In the genomic region with DNA sequence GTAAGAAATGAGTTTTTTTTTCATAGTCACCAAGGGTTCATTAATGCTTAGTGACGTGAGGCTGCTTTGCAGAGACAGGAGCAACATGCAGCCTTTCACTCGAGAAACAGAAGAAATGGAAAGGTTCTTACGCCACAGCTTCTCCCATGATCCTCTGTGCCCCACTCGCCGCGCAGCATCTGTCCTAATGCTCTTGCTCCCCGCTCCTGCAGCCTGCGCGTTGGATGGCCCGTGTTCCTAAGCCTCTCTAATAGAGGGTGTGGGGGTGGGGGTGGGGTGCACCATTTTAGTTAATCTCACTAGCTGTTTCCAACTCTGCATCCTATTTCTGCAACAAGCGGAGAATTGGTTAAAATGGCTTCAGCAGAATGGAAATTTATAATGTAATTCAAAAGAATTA, we compare ENCODE assay signal across 10 mouse cellular contexts. TPM values are rescaled to one million over a fixed set of nuclear protein-coding genes. Genes with fewer than 3 reads are reported as not detected.
DNase-seq lines count a peak whose midpoint lies in the region; ATAC-seq lines count a peak whose summit lies in the region.
"Had no signal": no experiment of that assay in that cellular context is flagged by ENCODE, and none has a peak within 500 bp of the region (broad histone marks: within the 10 kb centered on the region; RNA-seq: fewer than 3 reads in every experiment).

No protein-coding gene starts in this region.

- no peak overlapping the region for H3K9ac ChIP-seq in heart, embryonic 12.5 days
- H3K9ac ChIP-seq in midbrain, embryonic 12.5 days (replicated peaks) = no peak overlapping the region
- no peak overlapping the region for H3K9ac ChIP-seq in hindbrain, embryonic 16.5 days (ENCODE audit: low read depth, low read length)
- 0 out of 2 replicates have a peak overlapping the region, but pooled peaks have one; percentile 8 for H3K9ac ChIP-seq in stomach, embryonic 16.5 days (ENCODE audit: low read length)

- no peak for ATAC-seq in heart, embryonic 12.5 days (ENCODE audit: insufficient number of reproducible peaks, low FRiP score)
- no peak for ATAC-seq in midbrain, embryonic 12.5 days (ENCODE audit: low FRiP score, low read depth)
- peak; percentile 81; the same call in 1 of the 2 replicates for ATAC-seq in hindbrain, embryonic 16.5 days
- ATAC-seq in stomach, embryonic 16.5 days (ENCODE audit: insufficient read depth, low FRiP score) = no peak
- ATAC-seq: activated CD4-positive, CD25-positive, alpha-beta regulatory T cell, adult 4 months had no signal

- no peak overlapping the region for H3K4me3 ChIP-seq in heart, embryonic 12.5 days
- H3K4me3 ChIP-seq in midbrain, embryonic 12.5 days = no peak overlapping the region
- no peak overlapping the region for H3K4me3 ChIP-seq in midbrain, embryonic 10.5 days
- H3K4me3 ChIP-seq in hindbrain, embryonic 16.5 days (ENCODE audit: low read length) = no peak overlapping the region
- H3K4me3 ChIP-seq in stomach, embryonic 16.5 days (replicated peaks; ENCODE audit: low read length) = no peak overlapping the region

- H3K27ac ChIP-seq in heart, embryonic 12.5 days (ENCODE audit: poor library complexity, severe bottlenecking) = peak overlapping the region; percentile 68
- H3K27ac ChIP-seq in midbrain, embryonic 12.5 days (replicated peaks) = peak overlapping the region; percentile 52; the same call in 1 of the 2 replicates
- no peak overlapping the region for H3K27ac ChIP-seq in midbrain, embryonic 10.5 days (replicated peaks)
- peak overlapping the region; percentile 37 for H3K27ac ChIP-seq in hindbrain, embryonic 16.5 days (ENCODE audit: low read depth, low read length)
- peak overlapping the region; percentile 26; the same call in 1 of the 2 replicates for H3K27ac ChIP-seq in stomach, embryonic 16.5 days (ENCODE audit: low read length)

- WGBS in heart, embryonic 12.5 days = 75% methylated on average over 11 of the region's 11 CpGs
- WGBS in midbrain, embryonic 12.5 days = 76% methylated on average over 11 of the region's 11 CpGs
- WGBS in midbrain, embryonic 10.5 days = 91% methylated on average over 11 of the region's 11 CpGs
- WGBS in hindbrain, embryonic 16.5 days = 78% methylated on average over 11 of the region's 11 CpGs
- 73% methylated on average over 11 of the region's 11 CpGs for WGBS in stomach, embryonic 16.5 days

- DNase-seq in heart, adult 18-20 months = no peak
- DNase-seq in midbrain, embryonic 10.5 days (ENCODE audit: low spot score) = no peak
- no peak for DNase-seq in thymus, postnatal 10 days (ENCODE audit: low spot score in 2 of 2)
- DNase-seq in cerebellum, postnatal 36 days = no peak
- DNase-seq: cerebellum, adult 11 months had no signal

- no peak overlapping the region for H3K4me2 ChIP-seq in heart, embryonic 12.5 days
- H3K4me2 ChIP-seq in midbrain, embryonic 12.5 days (replicated peaks) = no peak overlapping the region
- no peak overlapping the region for H3K4me2 ChIP-seq in hindbrain, embryonic 16.5 days (ENCODE audit: low read length)
- H3K4me2 ChIP-seq in stomach, embryonic 16.5 days (ENCODE audit: low read depth, low read length) = no peak overlapping the region

- no peaks in the 10 kb centered on the region for H3K27me3 ChIP-seq in heart, embryonic 12.5 days (replicated peaks)
- no peaks in the 10 kb centered on the region for H3K27me3 ChIP-seq in midbrain, embryonic 12.5 days
- no peaks in the 10 kb centered on the region for H3K27me3 ChIP-seq in midbrain, embryonic 10.5 days (ENCODE audit: low read depth, poor library complexity, severe bottlenecking)
- no peaks in the 10 kb centered on the region for H3K27me3 ChIP-seq in hindbrain, embryonic 16.5 days (replicated peaks; ENCODE audit: control insufficient read depth, insufficient read depth, low read length)
- H3K27me3 ChIP-seq in stomach, embryonic 16.5 days (ENCODE audit: control insufficient read depth, insufficient read depth, low read length) = no peaks in the 10 kb centered on the region

- H3K4me1 ChIP-seq in heart, embryonic 12.5 days (replicated peaks) = peaks cover 13% of the 10 kb centered on the region
- H3K4me1 ChIP-seq in midbrain, embryonic 12.5 days = no peaks in the 10 kb centered on the region
- H3K4me1 ChIP-seq in midbrain, embryonic 10.5 days = no peaks in the 10 kb centered on the region
- H3K4me1 ChIP-seq in hindbrain, embryonic 16.5 days (ENCODE audit: control insufficient read depth, insufficient read depth, low read depth, low read length) = no peaks in the 10 kb centered on the region
- H3K4me1 ChIP-seq in stomach, embryonic 16.5 days (ENCODE audit: control insufficient read depth, insufficient read depth, low read length) = peaks cover 2% of the 10 kb centered on the region; the same call in 1 of the 2 replicates

- H3K36me3 ChIP-seq in heart, embryonic 12.5 days = no peaks in the 10 kb centered on the region
- no peaks in the 10 kb centered on the region for H3K36me3 ChIP-seq in midbrain, embryonic 12.5 days
- H3K36me3 ChIP-seq in midbrain, embryonic 10.5 days = no peaks in the 10 kb centered on the region
- no peaks in the 10 kb centered on the region for H3K36me3 ChIP-seq in hindbrain, embryonic 16.5 days (ENCODE audit: control insufficient read depth, insufficient read depth, low read length)
- H3K36me3 ChIP-seq in stomach, embryonic 16.5 days (ENCODE audit: control insufficient read depth, insufficient read depth, low read length) = no peaks in the 10 kb centered on the region

- no peaks in the 10 kb centered on the region for H3K9me3 ChIP-seq in heart, embryonic 12.5 days (replicated peaks)
- no peaks in the 10 kb centered on the region for H3K9me3 ChIP-seq in midbrain, embryonic 12.5 days
- no peaks in the 10 kb centered on the region for H3K9me3 ChIP-seq in midbrain, embryonic 10.5 days (replicated peaks)
- no peaks in the 10 kb centered on the region for H3K9me3 ChIP-seq in hindbrain, embryonic 16.5 days (ENCODE audit: control insufficient read depth, low read length)
- H3K9me3 ChIP-seq in stomach, embryonic 16.5 days (replicated peaks; ENCODE audit: control insufficient read depth, low read length) = no peaks in the 10 kb centered on the region

RNA-seq across cellular contexts. Expression of a gene that starts 40.0 kb away (rescaled TPM):
- 298 and 308 TPM in 2 replicates for polyA plus RNA-seq in heart, embryonic 12.5 days (2016; fragmentation: Nextera tagmentation; extraction: Ambion mirVana)
- total RNA-seq in heart, adult 18-20 months (2021) = 100 to 1,000 TPM; 171 to 180 TPM
- polyA plus RNA-seq in midbrain, embryonic 12.5 days (2016; fragmentation: Nextera tagmentation; extraction: Ambion mirVana) = 426 and 434 TPM in 2 replicates
- polyA plus RNA-seq in midbrain, embryonic 10.5 days (2016; fragmentation: Nextera tagmentation; extraction: Ambion mirVana) = 496 and 514 TPM in 2 replicates
- 383 and 402 TPM in 2 replicates for polyA plus RNA-seq in hindbrain, embryonic 16.5 days (2015; fragmentation: Nextera tagmentation; extraction: Ambion mirVana)
- polyA plus RNA-seq in stomach, embryonic 16.5 days (2015; fragmentation: Nextera tagmentation; extraction: Ambion mirVana) = 359 and 373 TPM in 2 replicates

RNA-seq across cellular contexts. Expression of a gene that starts 41.2 kb away (rescaled TPM):
- 11.6 and 12.7 TPM in 2 replicates for polyA plus RNA-seq in heart, embryonic 12.5 days (2016; fragmentation: Nextera tagmentation; extraction: Ambion mirVana)
- total RNA-seq in heart, adult 18-20 months (2021) = 10 to 100 TPM in 1 of 2 experiments, 1 to 10 TPM in 1; 8.4 to 10.3 TPM
- 28.2 and 29.0 TPM in 2 replicates for polyA plus RNA-seq in midbrain, embryonic 12.5 days (2016; fragmentation: Nextera tagmentation; extraction: Ambion mirVana)
- 24.2 and 26.6 TPM in 2 replicates for polyA plus RNA-seq in midbrain, embryonic 10.5 days (2016; fragmentation: Nextera tagmentation; extraction: Ambion mirVana)
- polyA plus RNA-seq in hindbrain, embryonic 16.5 days (2015; fragmentation: Nextera tagmentation; extraction: Ambion mirVana) = 18.0 and 23.2 TPM in 2 replicates
- 10.6 and 10.9 TPM in 2 replicates for polyA plus RNA-seq in stomach, embryonic 16.5 days (2015; fragmentation: Nextera tagmentation; extraction: Ambion mirVana)

RNA-seq across cellular contexts. Expression of a gene that starts 44.6 kb away (rescaled TPM):
- 12.1 and 12.2 TPM in 2 replicates for polyA plus RNA-seq in heart, embryonic 12.5 days (2016; fragmentation: Nextera tagmentation; extraction: Ambion mirVana)
- total RNA-seq in heart, adult 18-20 months (2021) = 10 to 100 TPM in 1 of 2 experiments, 1 to 10 TPM in 1; 9.6 to 10.7 TPM
- polyA plus RNA-seq in midbrain, embryonic 12.5 days (2016; fragmentation: Nextera tagmentation; extraction: Ambion mirVana) = 13.6 and 14.1 TPM in 2 replicates
- 14.3 and 15.1 TPM in 2 replicates for polyA plus RNA-seq in midbrain, embryonic 10.5 days (2016; fragmentation: Nextera tagmentation; extraction: Ambion mirVana)
- polyA plus RNA-seq in hindbrain, embryonic 16.5 days (2015; fragmentation: Nextera tagmentation; extraction: Ambion mirVana) = 9.4 and 12.0 TPM in 2 replicates
- polyA plus RNA-seq in stomach, embryonic 16.5 days (2015; fragmentation: Nextera tagmentation; extraction: Ambion mirVana) = 22.5 and 23.9 TPM in 2 replicates
